Mouse (Mus musculus): ENCODE data around the gene Hoxa11. TPM values are rescaled to one million over a fixed set of nuclear protein-coding genes. Genes with fewer than 3 reads are reported as not detected.
A peak's percentile ranks its signal among the peaks of the same experiment; 100 is the strongest.

The Hoxa11 gene
- total RNA-seq, 2 experiments from 2014 or later, result 1.5 to 4.0 TPM

- intact Hi-C loops (cut with DNase I; ENCODE audit: low total_unique reads), result loop anchor here (5.0 kb wide), 2 partner anchors 201 to 336 kb away; no protein-coding TSS in a partner anchor
- DNase-seq, result no peak
Measured at GRCm38 (mm10) chr6:52203121-52203370, 42.6 kb downstream of the Hoxa11 start.

- intact Hi-C loops (cut with DNase I; ENCODE audit: low total_unique reads), result loop anchor here (5.0 kb wide), 2 partner anchors 200 to 335 kb away; no protein-coding TSS in a partner anchor
- DNase-seq, result no peak
Measured at GRCm38 (mm10) chr6:52202362-52203120, 43.1 kb downstream of the Hoxa11 start.

GRCm38 (mm10) chr6:52201269-52201668 lies 44.3 kb downstream of the Hoxa11 start:
- intact Hi-C loops (cut with DNase I; ENCODE audit: low total_unique reads), result loop anchor here (5.0 kb wide), 2 partner anchors 199 to 334 kb away; no protein-coding TSS in a partner anchor
- DNase-seq, result no peak

GRCm38 (mm10) chr6:52200751-52201250 lies 44.8 kb downstream of the Hoxa11 start:
- intact Hi-C loops (cut with DNase I; ENCODE audit: low total_unique reads), result loop anchor here (5.0 kb wide), 2 partner anchors 198 to 334 kb away; no protein-coding TSS in a partner anchor
- no peak for DNase-seq

- DNase-seq, result no peak
- intact Hi-C loops (cut with DNase I; ENCODE audit: low total_unique reads), result loop anchor here (5.0 kb wide), 2 partner anchors 198 to 333 kb away; no protein-coding TSS in a partner anchor
Measured at GRCm38 (mm10) chr6:52200073-52200750, 45.4 kb downstream of the Hoxa11 start.

GRCm38 (mm10) chr6:52197271-52197670 lies 48.3 kb downstream of the Hoxa11 start:
- intact Hi-C loops (cut with DNase I; ENCODE audit: low total_unique reads), result no loop called here
- peak; percentile 34 for DNase-seq

GRCm38 (mm10) chr6:52196811-52197210 lies 48.8 kb downstream of the Hoxa11 start:
- DNase-seq, result no peak
- intact Hi-C loops (cut with DNase I; ENCODE audit: low total_unique reads), result no loop called here

GRCm38 (mm10) chr6:52194690-52195089 lies 50.9 kb downstream of the Hoxa11 start:
- DNase-seq, result no peak
- intact Hi-C loops (cut with DNase I; ENCODE audit: low total_unique reads), result no loop called here

Small RNA genes lying within 50 kb of the gene (microRNA-seq; reads per million reads assigned to microRNA genes)
- 7,572 to 8,678 reads per million in 2 experiments for gene Mir196b

Other genes starting within 250 kb of the Hoxa11 start
- gene Skap2, start 233.3 kb downstream of the Hoxa11 start, total RNA-seq (2021), result 1 to 10 TPM; 4.6 to 4.8 TPM
- gene Hoxa1, start 87.5 kb downstream of the Hoxa11 start, total RNA-seq (2021), result under 1 TPM; 0.16 to 0.20 TPM
- under 1 TPM; 0.78 to 0.86 TPM for gene Hoxa2, start 81.0 kb downstream of the Hoxa11 start, total RNA-seq (2021)
- under 1 TPM; 0.08 to 0.11 TPM for gene 5730596B20Rik, start 68.3 kb downstream of the Hoxa11 start, total RNA-seq (2021)
- 1 to 10 TPM; 4.1 to 4.9 TPM for gene Hoxa4, start 54.1 kb downstream of the Hoxa11 start, total RNA-seq (2021)
- 1 to 10 TPM; 1.9 to 2.5 TPM for gene Hoxa5, start 41.2 kb downstream of the Hoxa11 start, total RNA-seq (2021)
- 1 to 10 TPM in 1 of 2 experiments, under 1 TPM in 1; 0.74 to 1.3 TPM for gene Hoxa6, start 37.1 kb downstream of the Hoxa11 start, total RNA-seq (2021)
- 1 to 10 TPM; 2.4 to 3.1 TPM for gene Hoxa3, start 32.5 kb downstream of the Hoxa11 start, total RNA-seq (2021)
- gene Gm28308, start 32.5 kb downstream of the Hoxa11 start, total RNA-seq (2021), result under 1 TPM in 1 of 2 experiments, not detected in 1; 0.51 TPM
- gene Hoxa7, start 24.0 kb downstream of the Hoxa11 start, total RNA-seq (2021), result 1 to 10 TPM; 6.3 to 7.3 TPM
- gene Hoxa9, start 14.7 kb downstream of the Hoxa11 start, total RNA-seq (2021), result 1 to 10 TPM; 7.8 to 8.3 TPM
- 10 to 100 TPM; 16.3 to 22.7 TPM for gene Hoxa10, start 5.0 kb downstream of the Hoxa11 start, total RNA-seq (2021)
- gene Hoxa13, start 15.1 kb upstream of the Hoxa11 start, total RNA-seq (2021), result 1 to 10 TPM in 1 of 2 experiments, under 1 TPM in 1; 0.24 to 1.7 TPM
- gene Evx1, start 67.7 kb upstream of the Hoxa11 start, total RNA-seq (2021), result not detected

All from gastrocnemius, postnatal 14 days (tissue).